Mouse (Mus musculus): ENCODE results near the gene Keap1.
"Not testable (repeated sequence)": the region's sequence is repeated elsewhere in the genome, so short reads cannot be mapped to it uniquely, and the experiment has no call there.

Keap1 gene

DNA sequence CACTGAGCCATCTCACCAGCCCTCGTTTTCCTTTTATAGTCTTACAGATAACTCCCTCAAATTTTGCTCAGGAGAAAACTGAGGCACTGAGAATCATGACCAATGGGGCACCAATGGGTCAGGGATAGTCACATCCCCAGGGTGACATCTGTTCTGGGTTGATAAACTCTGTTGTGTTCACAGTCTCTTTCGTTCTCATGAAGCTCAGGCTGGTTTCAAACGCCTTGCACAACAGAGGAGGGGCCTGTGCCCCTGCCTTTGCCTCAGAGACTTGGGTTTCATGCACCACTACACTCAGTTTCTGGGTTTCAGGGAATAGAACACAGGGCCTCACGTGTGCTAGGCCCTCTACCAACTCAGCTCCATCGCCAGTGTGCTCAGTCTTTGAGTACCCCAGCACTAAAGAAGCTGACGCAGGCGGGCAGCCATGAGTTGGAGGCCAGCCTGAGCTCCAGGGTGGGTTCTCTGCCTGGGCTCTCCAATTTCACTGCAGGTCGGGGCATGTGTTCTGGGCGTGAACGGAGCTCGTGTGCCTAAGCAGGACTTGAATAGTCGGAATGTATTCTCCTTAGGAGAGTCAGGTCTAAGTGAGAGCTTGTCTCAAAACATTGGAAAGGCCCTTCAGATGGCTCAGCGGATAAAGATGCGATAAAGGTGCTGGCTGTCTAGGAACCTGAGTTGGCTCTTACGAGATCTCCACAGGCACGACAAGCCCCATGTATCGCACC, 25.3 kb upstream of the Keap1 start:
- DNase-seq (ENCODE audit: low spot score in 2 of 2) = no peak

- DNase-seq (ENCODE audit: low spot score in 2 of 2) = no peak
These were observed 22.7 kb upstream of the Keap1 start for GRCm38 (mm10) chr9:21261831-21262230.

GRCm38 (mm10) chr9:21260491-21261040, 21.4 kb upstream of the Keap1 start:
- no peak for DNase-seq (ENCODE audit: low spot score in 2 of 2)

DNA sequence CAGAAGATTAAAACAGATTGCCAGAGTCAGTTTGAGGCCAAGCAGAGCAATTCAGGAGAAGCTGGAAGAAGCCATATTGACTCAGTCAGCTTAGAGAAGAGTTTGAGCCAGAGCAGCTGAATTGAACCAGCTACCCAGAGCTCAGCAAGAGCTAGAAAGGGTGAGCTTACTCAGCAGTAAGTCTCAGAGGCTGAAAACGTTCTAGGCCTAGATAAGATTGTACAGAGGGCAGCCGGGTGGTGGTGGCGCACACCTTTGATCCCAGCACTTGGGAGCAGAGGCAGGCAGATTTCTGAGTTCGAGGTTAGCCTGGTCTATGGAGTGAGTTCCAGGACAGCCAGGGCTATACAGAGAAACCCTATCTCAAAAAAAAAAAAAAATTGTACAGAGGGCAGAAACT, 17.2 kb upstream of the Keap1 start:
- not testable (repeated sequence) for DNase-seq (ENCODE audit: low spot score in 2 of 2)

DNA sequence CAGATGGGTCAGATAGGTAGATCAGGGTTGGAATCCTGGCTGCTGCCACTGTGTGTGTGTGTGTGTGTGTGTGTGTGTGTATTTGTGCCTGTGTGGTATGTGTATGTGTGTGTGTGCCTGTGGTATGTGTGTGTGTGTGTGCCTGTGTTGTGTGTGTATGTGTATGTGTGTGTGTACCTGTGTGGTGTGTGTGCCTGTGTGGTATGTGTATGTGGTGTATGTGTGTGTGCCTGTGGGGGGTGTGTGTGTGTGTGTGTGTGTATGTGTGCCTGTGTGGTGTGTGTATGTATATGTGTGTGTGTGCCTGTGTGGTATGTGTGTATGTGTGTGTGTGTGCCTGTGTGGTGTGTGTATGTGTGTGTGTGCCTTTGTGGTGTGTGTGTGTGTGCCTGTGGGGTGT, 15.5 kb upstream of the Keap1 start:
- no peak for DNase-seq (ENCODE audit: low spot score in 2 of 2)

GRCm38 (mm10) chr9:21251116-21251735, 12.1 kb upstream of the Keap1 start:
- DNase-seq (ENCODE audit: low spot score in 2 of 2) = no peak

DNA sequence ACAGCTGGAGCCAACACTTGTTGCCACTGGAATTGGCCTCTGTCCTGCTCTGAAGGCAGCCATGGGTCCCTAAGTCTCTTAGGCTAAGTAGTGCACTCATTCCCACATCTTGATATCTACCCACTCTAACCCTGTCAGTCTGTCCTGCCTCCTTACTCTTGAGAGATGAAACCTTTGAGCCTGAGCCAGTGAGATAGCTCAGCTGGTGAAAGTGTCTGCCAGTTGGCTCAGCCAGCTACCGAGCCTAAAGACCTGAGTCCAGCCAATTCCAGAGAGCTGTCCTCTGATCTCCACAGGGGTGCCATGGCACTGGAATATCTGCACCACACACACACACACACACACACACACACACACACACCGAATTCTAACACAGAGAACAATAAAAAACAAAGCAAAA, 11.3 kb upstream of the Keap1 start:
- DNase-seq (ENCODE audit: low spot score in 2 of 2) = no peak

DNA sequence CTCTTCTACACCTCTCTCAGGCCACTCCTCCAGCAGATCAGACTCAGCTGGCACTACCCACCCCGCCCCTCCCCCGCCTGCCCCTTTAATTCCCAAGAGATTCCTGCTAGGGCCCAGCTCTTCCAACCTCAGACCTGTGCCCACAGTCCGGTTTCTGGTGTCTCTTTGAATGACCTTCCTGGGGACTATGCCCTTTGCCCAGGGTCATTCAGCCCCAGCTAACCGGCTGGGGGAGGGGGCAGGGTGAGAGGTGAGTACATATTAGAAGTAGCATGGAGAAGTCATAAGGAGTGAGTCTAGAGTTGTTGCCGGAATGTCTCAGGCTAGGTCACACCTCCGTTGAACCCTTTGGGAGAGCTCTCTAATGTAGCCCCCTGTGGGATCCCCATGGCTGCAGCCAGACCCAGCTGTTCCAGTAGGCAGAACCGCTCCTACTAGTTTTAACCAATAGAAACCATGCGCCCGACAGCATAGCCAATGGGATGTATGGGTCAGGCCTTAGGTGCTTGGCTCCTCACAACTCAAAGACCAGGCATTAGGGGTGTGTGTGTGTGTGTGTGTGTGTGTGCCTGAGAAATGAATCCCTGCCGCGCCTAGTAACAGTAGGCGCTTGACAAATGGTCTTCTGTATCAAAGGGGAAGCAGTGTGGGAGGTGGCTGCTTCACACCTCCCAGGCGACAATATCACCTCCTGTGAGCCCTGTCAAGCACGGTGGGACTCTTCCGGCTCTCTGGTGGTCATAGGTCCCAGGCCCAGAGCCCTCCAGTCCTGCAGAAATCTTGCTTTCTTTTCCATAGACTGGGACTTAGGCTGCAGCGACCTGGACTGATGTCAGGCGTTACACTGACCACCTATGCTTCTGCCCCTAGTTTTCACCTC, 10.7 kb upstream of the Keap1 start:
- no peak for DNase-seq (ENCODE audit: low spot score in 2 of 2)

DNA sequence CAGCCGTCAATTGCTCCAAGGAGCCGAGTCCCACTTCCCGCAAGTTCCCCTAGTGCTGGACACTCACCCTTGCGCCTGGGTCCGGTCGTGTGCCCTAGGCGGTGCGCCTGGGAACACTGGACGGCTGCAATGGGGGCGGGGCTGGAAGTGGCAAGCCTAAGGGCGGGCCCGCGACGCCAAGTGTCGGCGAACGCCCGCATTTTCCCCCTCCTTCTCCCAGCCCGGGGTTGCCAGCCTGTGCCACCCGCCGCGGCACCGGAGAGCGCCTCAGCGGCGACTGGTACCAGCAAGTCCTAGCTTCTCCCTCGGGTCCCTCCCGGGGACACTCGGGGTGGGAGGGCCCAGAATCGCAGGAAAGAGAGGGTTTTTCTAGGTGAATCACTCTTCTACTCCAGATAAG, 9.2 kb upstream of the Keap1 start, which contains the start of gene S1pr5:
Gene S1pr5, minus strand, starts transcription at position 118 of the 400 bp plus-strand sequence.
- DNase-seq (ENCODE audit: low spot score in 2 of 2) = no peak

GRCm38 (mm10) chr9:21246342-21246741, 7.2 kb upstream of the Keap1 start:
- no peak for DNase-seq (ENCODE audit: low spot score in 2 of 2)

DNA sequence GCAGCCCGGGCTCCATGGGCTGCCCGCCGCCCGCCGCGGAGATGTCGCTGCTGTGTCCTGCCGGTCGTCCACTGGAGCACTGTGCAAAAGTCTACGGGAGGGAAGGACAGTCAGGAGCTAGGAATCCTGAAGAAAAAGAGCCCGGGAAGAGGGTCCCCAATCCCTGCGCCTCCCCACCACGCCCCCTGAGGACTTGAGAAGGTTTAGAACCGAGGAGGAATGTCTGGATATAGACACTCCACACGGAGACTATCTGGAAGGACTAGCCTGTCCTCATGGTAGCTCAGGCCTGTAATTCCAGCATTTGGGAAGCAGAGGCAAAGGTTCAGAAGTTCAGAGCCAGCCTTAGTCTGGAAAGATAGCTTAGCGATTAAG, 5.9 kb upstream of the Keap1 start:
- DNase-seq (ENCODE audit: low spot score in 2 of 2) = no peak

DNA sequence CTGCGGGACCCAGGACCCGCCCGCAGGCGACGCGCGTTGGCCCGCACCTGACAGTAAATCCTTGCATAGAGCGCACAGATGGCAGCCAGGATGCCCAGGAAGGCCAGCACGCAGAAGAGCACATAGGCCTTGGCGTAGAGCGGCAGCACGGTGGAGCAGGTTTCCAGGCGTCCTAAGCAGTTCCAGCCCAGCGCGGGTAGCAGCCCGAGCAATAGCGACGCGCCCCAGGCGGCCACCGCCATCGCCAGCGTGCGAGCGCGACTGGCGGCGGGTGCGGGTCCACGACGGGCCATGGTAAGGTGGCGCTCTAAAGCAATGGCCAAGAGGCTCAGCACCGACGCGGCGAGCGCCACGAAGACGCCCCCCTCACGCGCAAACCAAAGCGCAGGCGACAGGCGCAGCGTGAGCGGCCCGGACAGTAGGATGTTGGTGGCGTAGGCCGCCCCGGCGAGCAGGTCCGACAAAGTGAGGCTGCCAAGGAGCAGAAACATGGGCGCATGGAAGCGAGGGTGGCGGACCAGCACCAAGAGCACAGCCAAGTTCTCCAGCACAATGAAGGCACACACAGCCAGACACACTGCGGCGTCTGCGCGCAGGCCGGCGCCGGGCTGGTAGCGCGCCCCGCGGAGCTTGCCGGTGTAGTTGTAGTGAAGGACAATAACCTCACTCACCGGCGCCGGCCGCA, 5.4 kb upstream of the Keap1 start:
- peak in 1 of 2 experiments; percentile 45 for DNase-seq (ENCODE audit: low spot score in 2 of 2)

- no peak for DNase-seq (ENCODE audit: low spot score in 2 of 2)
These were observed 4.8 kb upstream of the Keap1 start for GRCm38 (mm10) chr9:21243826-21244427.

- DNase-seq (ENCODE audit: low spot score in 2 of 2) = peak; percentile 64 to 88
These were observed 2.2 kb upstream of the Keap1 start for GRCm38 (mm10) chr9:21241343-21241742.

GRCm38 (mm10) chr9:21239465-21239848, 296 bp upstream of the Keap1 start:
- DNase-seq (ENCODE audit: low spot score in 2 of 2) = no peak

GRCm38 (mm10) chr9:21238004-21238732, 993 bp downstream of the Keap1 start:
- peak; percentile 29 to 40 for DNase-seq (ENCODE audit: low spot score in 2 of 2)

DNA sequence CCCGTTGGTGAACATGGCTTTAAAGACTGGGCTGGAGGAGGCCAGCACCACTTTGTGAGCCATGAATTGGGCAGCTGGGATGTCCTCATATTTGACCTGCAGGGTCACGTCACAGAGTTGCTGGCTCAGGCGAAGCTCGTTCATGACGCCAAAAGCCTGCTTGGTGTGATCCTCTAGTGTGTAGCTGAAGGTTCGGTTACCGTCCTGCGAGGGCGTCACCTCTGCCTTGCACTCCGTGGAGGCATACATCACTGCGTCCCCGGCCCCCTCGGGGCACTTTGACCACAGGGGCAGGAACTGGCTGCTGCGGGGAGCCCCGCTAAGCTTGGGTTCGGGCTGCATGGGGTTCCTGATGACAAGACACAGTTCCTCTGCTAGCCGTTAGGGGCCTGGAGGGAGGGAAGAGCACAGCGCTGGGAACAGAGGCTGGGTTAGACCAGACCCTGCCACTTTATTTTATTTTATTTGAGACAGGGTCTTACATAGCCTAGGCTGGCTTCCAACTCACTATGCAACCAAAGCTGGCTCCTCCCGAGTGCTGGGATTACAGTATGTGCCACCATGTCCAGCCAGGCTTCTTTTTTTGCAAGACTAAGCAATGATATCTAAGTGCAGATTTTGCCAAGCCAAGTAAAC, 1.7 kb downstream of the Keap1 start:
- no peak for DNase-seq (ENCODE audit: low spot score in 2 of 2)

DNA sequence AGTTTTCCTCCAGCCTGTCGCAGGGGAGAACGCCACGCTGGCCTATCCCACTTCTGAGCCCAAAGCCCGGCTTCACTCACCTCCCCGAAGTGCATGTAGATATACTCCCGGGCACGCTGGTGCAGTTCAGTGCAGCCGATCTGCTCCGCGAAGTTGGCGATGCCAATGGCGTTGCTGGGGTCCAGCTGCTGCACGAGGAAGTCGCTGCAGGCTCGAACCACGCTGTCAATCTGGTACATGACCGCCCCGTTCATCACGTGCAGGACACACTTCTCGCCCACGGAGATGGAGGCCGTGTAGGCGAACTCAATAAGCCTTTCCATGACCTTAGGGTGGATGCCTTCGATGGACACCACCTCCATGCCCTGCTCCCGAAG, 2.2 kb downstream of the Keap1 start:
- no peak for DNase-seq (ENCODE audit: low spot score in 2 of 2)

GRCm38 (mm10) chr9:21235341-21235740, 3.8 kb downstream of the Keap1 start:
- DNase-seq (ENCODE audit: low spot score in 2 of 2) = no peak

GRCm38 (mm10) chr9:21233805-21234204, 5.4 kb downstream of the Keap1 start:
- DNase-seq (ENCODE audit: low spot score in 2 of 2) = no peak
